Mouse (Mus musculus): ENCODE measurements around the gene Stpg1. TPM values are rescaled to one million over a fixed set of nuclear protein-coding genes. Genes with fewer than 3 reads are reported as not detected.

Gene Stpg1
- polyA plus RNA-seq, 1 experiment: not detected

GRCm38 (mm10) chr4:135573251-135573808 is 78.7 kb downstream of the Stpg1 start, which contains the start of gene Grhl3:
TSS of gene Grhl3 (minus strand) at chr4:135573630.
- no peak within 1 kb of the TSS for H3ac ChIP-seq (ENCODE audit: control insufficient read depth, insufficient read length)
- no peaks in the 10 kb centered on the region for H3K79me2 ChIP-seq (ENCODE audit: control insufficient read depth, insufficient read depth)
- peak in 2 of 3 experiments; percentile 60 to 77 for TF ChIP-seq MYOD1 (IDR thresholded peaks at IDR 0.05; ENCODE audit: control insufficient read depth in 1 of 3, insufficient read length in 2 of 3, low read depth in 2 of 3)
- TF ChIP-seq MYOG (IDR thresholded peaks at IDR 0.05; ENCODE audit: control insufficient read depth in 1 of 3, insufficient read depth in 1 of 3, insufficient read length in 2 of 3, low read depth in 2 of 3): peak in 1 of 3 experiments; percentile 57
- no peak for TF ChIP-seq USF1 (IDR thresholded peaks at IDR 0.05; ENCODE audit: low read depth)
- TF ChIP-seq REST (IDR thresholded peaks at IDR 0.05; ENCODE audit: insufficient read depth, insufficient read length): no peak
- no peak for TF ChIP-seq MAX (IDR thresholded peaks at IDR 0.05; ENCODE audit: low read depth)
- TF ChIP-seq CEBPB (IDR thresholded peaks at IDR 0.05; ENCODE audit: insufficient read depth, poor library complexity, severe bottlenecking): no peak
- TF ChIP-seq E2F4 (IDR thresholded peaks at IDR 0.05; ENCODE audit: insufficient read depth): no peak
- TF ChIP-seq POLR2AphosphoS2 (IDR thresholded peaks at IDR 0.05; ENCODE audit: insufficient read length, low read depth): no peak
- no peaks in the 10 kb centered on the region for H3K36me3 ChIP-seq (ENCODE audit: control insufficient read depth, insufficient read depth)
- H3K4me3 ChIP-seq: no peak within 1 kb of the TSS
- peak within 1 kb of the TSS; percentile 78 for H3K4me2 ChIP-seq (ENCODE audit: low read depth)
- no peaks in the 10 kb centered on the region for H3K27me3 ChIP-seq (ENCODE audit: control insufficient read depth, insufficient read depth, insufficient read length)

- H3K36me3 ChIP-seq (ENCODE audit: control insufficient read depth, insufficient read depth): no peaks in the 10 kb centered on the region
- no peaks in the 10 kb centered on the region for H3K27me3 ChIP-seq (ENCODE audit: control insufficient read depth, insufficient read depth, insufficient read length)
- H3K4me3 ChIP-seq: no peak overlapping the region
- no peaks in the 10 kb centered on the region for H3K79me2 ChIP-seq (ENCODE audit: control insufficient read depth, insufficient read depth)
- no peak overlapping the region for H3ac ChIP-seq (ENCODE audit: control insufficient read depth, insufficient read length)
- H3K4me2 ChIP-seq (ENCODE audit: low read depth): no peak overlapping the region
- TF ChIP-seq POLR2AphosphoS2 (IDR thresholded peaks at IDR 0.05; ENCODE audit: insufficient read length, low read depth): no peak
- TF ChIP-seq CEBPB (IDR thresholded peaks at IDR 0.05; ENCODE audit: insufficient read depth, poor library complexity, severe bottlenecking): no peak
- TF ChIP-seq SRF (IDR thresholded peaks at IDR 0.05; ENCODE audit: control insufficient read depth, insufficient read length, low read depth): no peak
- TF ChIP-seq POLR2A (IDR thresholded peaks at IDR 0.05; ENCODE audit: insufficient read length, low read depth): no peak
- TF ChIP-seq TCF3 (IDR thresholded peaks at IDR 0.05; ENCODE audit: insufficient read length, low read depth): no peak
- TF ChIP-seq REST (IDR thresholded peaks at IDR 0.05; ENCODE audit: insufficient read depth, insufficient read length): no peak
- no peak for TF ChIP-seq MYOD1 (IDR thresholded peaks at IDR 0.05; ENCODE audit: control insufficient read depth in 1 of 3, insufficient read length in 2 of 3, low read depth in 2 of 3)
- no peak for TF ChIP-seq USF1 (IDR thresholded peaks at IDR 0.05; ENCODE audit: low read depth)
- no peak for TF ChIP-seq MYOG (IDR thresholded peaks at IDR 0.05; ENCODE audit: control insufficient read depth in 1 of 3, insufficient read depth in 1 of 3, insufficient read length in 2 of 3, low read depth in 2 of 3)
- TF ChIP-seq E2F4 (IDR thresholded peaks at IDR 0.05; ENCODE audit: insufficient read depth): no peak
- no peak for TF ChIP-seq TCF12 (IDR thresholded peaks at IDR 0.05; ENCODE audit: insufficient read depth, poor library complexity, severe bottlenecking)
- no peak for TF ChIP-seq MAX (IDR thresholded peaks at IDR 0.05; ENCODE audit: low read depth)
These were observed 81.0 kb downstream of the Stpg1 start for GRCm38 (mm10) chr4:135575365-135576140.

- Histone ChIP-seq H3K27me3 (ENCODE audit: control insufficient read depth, insufficient read depth, insufficient read length) (no peaks in the 10 kb centered on the region), H3K4me2 (ENCODE audit: low read depth) (no peak overlapping the region), H3K4me3 (no peak overlapping the region), H3ac (ENCODE audit: control insufficient read depth, insufficient read length) (no peak overlapping the region), H3K79me2 (ENCODE audit: control insufficient read depth, insufficient read depth) (no peaks in the 10 kb centered on the region), H3K36me3 (ENCODE audit: control insufficient read depth, insufficient read depth) (no peaks in the 10 kb centered on the region)
- TF ChIP-seq REST (IDR thresholded peaks at IDR 0.05; ENCODE audit: insufficient read depth, insufficient read length): no peak
- no peak for TF ChIP-seq CEBPB (IDR thresholded peaks at IDR 0.05; ENCODE audit: insufficient read depth, poor library complexity, severe bottlenecking)
- no peak for TF ChIP-seq TCF12 (IDR thresholded peaks at IDR 0.05; ENCODE audit: insufficient read depth, poor library complexity, severe bottlenecking)
- no peak for TF ChIP-seq MAX (IDR thresholded peaks at IDR 0.05; ENCODE audit: low read depth)
- TF ChIP-seq USF1 (IDR thresholded peaks at IDR 0.05; ENCODE audit: low read depth): no peak
- no peak for TF ChIP-seq POLR2A (IDR thresholded peaks at IDR 0.05; ENCODE audit: insufficient read length, low read depth)
- TF ChIP-seq SRF (IDR thresholded peaks at IDR 0.05; ENCODE audit: control insufficient read depth, insufficient read length, low read depth): no peak
- TF ChIP-seq MYOG (IDR thresholded peaks at IDR 0.05; ENCODE audit: control insufficient read depth in 1 of 3, insufficient read depth in 1 of 3, insufficient read length in 2 of 3, low read depth in 2 of 3): no peak
- no peak for TF ChIP-seq E2F4 (IDR thresholded peaks at IDR 0.05; ENCODE audit: insufficient read depth)
- no peak for TF ChIP-seq TCF3 (IDR thresholded peaks at IDR 0.05; ENCODE audit: insufficient read length, low read depth)
- no peak for TF ChIP-seq POLR2AphosphoS2 (IDR thresholded peaks at IDR 0.05; ENCODE audit: insufficient read length, low read depth)
These were observed 83.9 kb downstream of the Stpg1 start for GRCm38 (mm10) chr4:135578490-135578889.

- Histone ChIP-seq H3ac (ENCODE audit: control insufficient read depth, insufficient read length) (no peak overlapping the region), H3K36me3 (ENCODE audit: control insufficient read depth, insufficient read depth) (no peaks in the 10 kb centered on the region), H3K4me3 (no peak overlapping the region), H3K27me3 (ENCODE audit: control insufficient read depth, insufficient read depth, insufficient read length) (no peaks in the 10 kb centered on the region), H3K4me2 (ENCODE audit: low read depth) (no peak overlapping the region), H3K79me2 (ENCODE audit: control insufficient read depth, insufficient read depth) (no peaks in the 10 kb centered on the region)
- TF ChIP-seq REST (IDR thresholded peaks at IDR 0.05; ENCODE audit: insufficient read depth, insufficient read length) (no peak), SRF (IDR thresholded peaks at IDR 0.05; ENCODE audit: control insufficient read depth, insufficient read length, low read depth) (no peak), CEBPB (IDR thresholded peaks at IDR 0.05; ENCODE audit: insufficient read depth, poor library complexity, severe bottlenecking) (no peak), TCF12 (IDR thresholded peaks at IDR 0.05; ENCODE audit: insufficient read depth, poor library complexity, severe bottlenecking) (no peak), POLR2AphosphoS2 (IDR thresholded peaks at IDR 0.05; ENCODE audit: insufficient read length, low read depth) (no peak), E2F4 (IDR thresholded peaks at IDR 0.05; ENCODE audit: insufficient read depth) (no peak), MYOG (IDR thresholded peaks at IDR 0.05; ENCODE audit: control insufficient read depth in 1 of 3, insufficient read depth in 1 of 3, insufficient read length in 2 of 3, low read depth in 2 of 3) (no peak), POLR2A (IDR thresholded peaks at IDR 0.05; ENCODE audit: insufficient read length, low read depth) (no peak), USF1 (IDR thresholded peaks at IDR 0.05; ENCODE audit: low read depth) (no peak), MYOD1 (IDR thresholded peaks at IDR 0.05; ENCODE audit: control insufficient read depth in 1 of 3, insufficient read length in 2 of 3, low read depth in 2 of 3) (no peak), MAX (IDR thresholded peaks at IDR 0.05; ENCODE audit: low read depth) (no peak), TCF3 (IDR thresholded peaks at IDR 0.05; ENCODE audit: insufficient read length, low read depth) (no peak)
These were observed 85.1 kb downstream of the Stpg1 start for GRCm38 (mm10) chr4:135579695-135580094.
